Mouse (Mus musculus): ENCODE measurements around the gene Lnx2. TPM values are rescaled to one million over a fixed set of nuclear protein-coding genes. Genes with fewer than 3 reads are reported as not detected.

Lnx2 gene
- total RNA-seq, 2 experiments from 2014 or later = 6.8 to 10.4 TPM

DNA sequence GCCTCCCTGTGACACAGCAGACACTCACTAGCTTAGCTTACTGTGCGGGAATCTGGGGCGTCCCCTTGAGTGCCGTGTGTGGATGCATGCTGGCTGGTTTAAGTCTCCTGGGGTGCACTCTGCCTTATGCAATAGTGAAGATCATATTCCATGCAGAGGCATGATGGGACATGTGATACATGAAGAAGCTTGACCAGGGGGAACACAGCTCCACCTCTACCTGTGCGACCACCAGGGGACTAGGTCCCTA, 24.2 kb downstream of the Lnx2 start:
- no peak for ATAC-seq (ENCODE audit: poor library complexity, severe bottlenecking)

DNA sequence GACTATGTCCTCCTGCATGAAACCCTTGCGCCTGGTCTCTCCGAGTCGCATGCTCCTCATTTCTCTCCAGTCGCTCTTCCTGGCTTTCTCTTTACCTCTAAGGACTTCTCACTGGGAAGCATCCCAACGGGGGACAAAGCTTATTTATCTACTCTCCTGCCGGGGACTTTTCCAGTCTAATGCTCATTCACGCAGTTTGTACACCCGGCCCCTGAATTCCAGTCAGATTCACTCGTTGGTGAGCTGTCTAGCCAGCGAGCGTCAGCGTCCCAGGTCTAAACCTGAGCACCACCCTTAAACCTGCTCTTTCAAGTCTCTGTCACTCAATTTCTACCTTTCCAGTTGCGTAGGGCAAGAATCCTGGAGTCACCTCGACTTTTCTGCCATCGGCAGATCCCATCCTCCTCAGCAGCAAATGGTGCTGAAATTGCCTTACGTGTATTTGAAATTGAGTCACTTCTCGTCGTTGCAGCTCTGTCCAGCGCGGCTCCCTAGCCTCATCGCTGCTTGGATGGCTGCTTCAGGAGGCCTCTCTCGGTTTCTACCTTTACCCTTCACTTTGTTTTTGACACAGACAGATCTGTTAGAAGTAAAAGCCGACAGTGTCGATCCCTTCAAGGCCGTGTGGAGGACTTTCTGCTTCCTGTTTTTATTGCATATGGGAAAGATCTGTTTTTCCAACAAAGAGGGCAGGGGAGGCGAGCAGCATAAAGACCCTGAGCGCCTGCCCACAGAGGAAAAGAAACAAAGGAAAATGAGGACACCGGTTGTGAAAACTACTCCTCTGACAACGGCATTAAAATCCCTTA, 24.7 kb downstream of the Lnx2 start:
- no peak for ATAC-seq (ENCODE audit: poor library complexity, severe bottlenecking)

DNA sequence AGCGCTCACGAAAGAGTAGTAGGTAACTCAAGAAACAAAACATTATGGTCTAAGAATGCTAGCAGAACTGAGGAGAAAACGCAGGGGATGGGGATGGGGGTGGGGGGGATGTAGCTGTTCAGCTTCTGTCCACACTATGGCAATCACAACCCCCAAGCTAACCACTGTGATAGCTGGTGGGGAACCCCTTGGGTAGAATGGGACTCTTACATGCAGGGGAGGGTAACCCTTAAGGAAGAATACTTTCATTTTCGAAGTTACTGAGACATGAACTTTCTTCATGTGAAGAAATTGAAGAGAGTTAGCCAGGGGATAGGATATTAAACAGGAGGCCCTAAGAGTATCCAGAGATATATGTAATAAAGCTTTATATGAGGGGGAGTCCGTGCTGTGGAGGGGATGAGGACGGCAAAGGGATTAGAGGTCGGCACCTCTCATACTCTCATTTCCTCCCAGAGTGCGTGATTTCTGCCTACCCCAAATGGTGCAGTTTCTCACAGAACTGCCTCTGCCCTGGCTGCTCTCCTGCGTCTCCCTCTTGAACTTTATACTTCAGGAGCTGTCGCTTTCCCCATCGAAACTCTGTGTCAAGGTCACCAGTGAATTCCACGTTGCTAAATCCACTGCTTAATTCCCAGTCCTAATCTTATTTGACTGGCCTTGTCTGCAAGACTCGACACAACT, 25.4 kb downstream of the Lnx2 start:
- peak; percentile 46 for ATAC-seq (ENCODE audit: poor library complexity, severe bottlenecking)

DNA sequence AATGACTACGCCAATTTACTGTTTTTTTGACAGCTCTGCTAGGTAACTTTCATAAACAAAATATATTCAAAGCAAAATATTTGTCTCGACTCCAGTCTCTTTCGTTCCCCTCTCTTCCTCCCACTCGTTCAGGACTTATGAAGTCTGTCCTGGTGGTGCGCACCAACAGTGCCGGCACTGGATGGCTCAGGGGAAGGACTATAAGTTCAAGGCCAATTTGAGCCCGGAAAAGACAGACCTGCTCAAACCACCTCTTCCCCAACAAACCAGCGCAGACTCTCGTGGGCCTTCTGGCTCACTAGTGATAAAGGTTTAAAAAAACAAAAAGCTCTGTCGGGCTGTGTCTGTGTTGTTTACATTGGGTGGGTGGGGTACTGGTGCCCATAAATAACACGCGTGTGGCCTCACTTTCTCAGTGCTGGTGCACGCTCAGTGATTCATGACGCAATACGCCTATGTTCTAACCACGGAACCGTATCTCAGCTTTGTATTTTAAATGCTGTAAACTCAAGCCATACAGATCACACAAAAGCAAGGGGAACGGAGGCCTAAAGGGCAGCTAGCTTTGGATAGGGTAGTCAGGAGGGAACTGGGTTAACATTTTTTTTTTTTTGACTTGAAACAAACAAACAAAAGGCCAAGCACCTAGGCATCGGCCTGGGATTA, 26.7 kb downstream of the Lnx2 start:
- ATAC-seq (ENCODE audit: poor library complexity, severe bottlenecking) = peak; percentile 12; the same call in 1 of the 2 replicates

DNA sequence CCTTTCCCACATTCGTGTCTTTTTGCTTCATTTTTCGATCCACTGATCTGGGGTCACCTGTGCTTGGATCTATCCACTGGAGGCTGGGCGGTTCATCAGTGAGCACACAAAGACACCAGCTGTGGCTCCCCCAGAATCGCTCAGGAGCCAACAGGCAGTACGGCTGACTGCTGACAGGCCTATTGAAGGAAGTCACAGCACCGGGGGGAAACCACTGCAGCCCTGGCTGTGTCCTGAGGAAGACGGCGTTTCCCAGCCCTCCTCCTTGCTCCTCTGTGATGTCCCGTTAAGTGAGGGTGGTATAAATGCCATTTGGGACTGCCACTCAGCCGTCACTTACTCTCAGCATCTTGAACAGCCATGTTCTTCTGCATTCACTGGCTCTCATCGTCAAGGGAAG, 30.5 kb downstream of the Lnx2 start:
- ATAC-seq (ENCODE audit: poor library complexity, severe bottlenecking) = no peak

DNA sequence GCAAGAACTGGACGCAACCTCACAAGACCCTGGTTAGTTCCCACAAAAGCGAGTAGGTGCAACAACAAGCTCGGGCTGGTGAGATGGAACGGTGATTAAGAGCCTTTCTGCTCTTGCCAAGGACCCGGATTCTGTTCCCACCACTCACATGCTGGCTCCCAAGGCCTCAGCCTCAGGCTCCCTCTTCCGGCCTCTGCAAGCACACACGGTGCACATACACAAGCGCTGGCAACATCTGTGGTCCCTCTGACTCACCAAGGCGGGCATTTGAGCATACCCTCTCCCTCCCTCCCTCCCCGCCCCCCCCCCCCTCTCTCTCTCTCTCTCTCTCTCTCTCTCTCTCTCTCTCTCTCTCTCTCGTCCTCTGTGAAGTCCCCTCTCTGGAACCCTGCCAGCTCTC, 31.1 kb downstream of the Lnx2 start:
- no peak for ATAC-seq (ENCODE audit: poor library complexity, severe bottlenecking)

DNA sequence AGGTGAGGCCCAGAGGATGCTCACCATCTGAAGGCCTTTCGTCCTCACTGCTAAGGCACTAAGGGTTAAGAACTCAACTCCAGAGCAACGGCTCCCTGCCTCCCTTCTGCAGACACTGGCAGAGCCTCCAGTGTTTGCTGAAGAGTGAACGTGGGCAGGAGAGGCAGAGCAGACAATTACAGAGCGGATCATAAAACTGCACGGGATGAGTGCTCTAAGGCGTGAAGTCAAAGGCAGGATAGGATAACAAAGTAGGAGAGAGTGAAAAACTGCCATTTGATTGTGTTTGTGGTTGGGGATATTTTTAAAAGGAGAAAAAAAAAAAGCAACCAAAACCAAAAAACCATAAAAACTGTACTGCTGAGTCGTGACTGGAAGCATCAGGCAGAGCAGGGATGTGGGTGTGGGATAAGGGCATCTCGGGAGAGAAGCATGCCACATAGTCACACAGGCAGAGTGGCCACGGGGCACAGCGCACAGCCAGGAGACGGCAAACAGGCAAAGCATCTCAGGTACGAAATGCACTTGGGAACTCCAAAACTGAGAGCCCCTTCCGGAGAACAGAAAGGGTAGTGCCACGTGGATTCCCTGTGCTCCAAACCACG, 33.0 kb downstream of the Lnx2 start:
- no peak for ATAC-seq (ENCODE audit: poor library complexity, severe bottlenecking)

DNA sequence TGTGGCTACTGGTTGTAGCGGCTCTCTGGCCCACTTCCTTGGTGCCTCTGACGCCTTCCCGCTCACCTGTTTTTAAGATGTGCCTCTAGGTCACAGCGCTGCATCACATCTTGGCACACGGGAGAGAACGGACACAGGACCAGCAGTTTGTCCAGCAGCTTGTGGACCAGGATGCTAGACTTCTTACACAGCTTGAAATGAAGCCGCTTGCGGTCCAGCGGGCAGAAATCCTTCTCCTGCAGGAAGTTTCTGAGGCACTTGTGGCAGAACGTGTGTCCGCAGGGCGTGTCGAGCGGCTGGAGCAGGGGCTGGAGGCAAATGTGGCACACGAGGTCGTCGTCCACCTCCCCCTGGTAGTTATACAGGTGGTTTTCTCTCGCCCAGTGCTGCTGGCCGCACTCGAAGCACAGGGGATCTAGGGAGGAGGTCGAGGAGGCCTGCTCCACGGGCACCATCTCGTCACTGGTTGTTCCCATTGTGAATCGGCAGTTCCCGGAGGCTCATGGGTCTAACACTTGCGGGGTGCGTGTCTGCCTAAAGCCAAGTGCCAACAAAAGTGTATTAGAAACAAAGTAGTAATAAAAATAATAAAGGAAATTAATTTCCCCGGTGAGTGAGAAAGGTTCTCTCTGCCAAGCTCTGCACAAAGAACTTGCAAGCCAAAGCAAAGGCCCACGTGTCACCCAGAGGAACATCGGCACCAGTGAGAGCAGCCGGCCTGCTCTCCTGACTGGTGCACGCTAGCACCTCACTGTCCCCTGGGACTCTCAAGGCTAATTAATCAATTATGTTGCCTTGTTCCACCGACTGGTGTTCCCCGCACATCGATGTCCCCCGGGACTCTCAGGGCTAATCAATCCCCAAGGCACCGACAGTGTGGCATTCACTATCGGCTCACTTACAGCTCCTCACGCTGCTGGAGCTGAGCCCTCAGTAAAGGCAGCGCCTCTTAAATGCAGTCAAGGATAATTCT, 34.1 kb downstream of the Lnx2 start:
- ATAC-seq (ENCODE audit: poor library complexity, severe bottlenecking) = no peak

DNA sequence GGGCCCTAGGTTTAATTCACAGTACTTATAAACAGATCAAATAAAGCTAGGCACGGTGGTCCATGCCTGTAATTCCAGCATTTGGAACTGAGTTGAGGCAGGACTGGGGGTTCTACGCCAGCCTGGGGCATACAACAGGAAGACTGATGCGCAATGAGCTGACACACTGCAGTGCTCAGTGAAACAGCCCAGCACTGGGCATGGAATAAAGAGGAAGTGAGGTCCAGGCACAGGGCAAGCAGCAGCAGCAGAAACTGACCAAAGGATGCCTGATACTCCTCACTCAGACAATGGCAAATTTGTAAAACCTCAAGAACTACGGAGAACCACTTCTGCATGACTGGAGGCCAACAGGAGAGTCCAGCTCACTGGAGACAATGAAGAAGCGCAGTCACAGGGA, 37.0 kb downstream of the Lnx2 start:
- ATAC-seq (ENCODE audit: poor library complexity, severe bottlenecking) = peak; percentile 56; the same call in 1 of the 2 replicates

DNA sequence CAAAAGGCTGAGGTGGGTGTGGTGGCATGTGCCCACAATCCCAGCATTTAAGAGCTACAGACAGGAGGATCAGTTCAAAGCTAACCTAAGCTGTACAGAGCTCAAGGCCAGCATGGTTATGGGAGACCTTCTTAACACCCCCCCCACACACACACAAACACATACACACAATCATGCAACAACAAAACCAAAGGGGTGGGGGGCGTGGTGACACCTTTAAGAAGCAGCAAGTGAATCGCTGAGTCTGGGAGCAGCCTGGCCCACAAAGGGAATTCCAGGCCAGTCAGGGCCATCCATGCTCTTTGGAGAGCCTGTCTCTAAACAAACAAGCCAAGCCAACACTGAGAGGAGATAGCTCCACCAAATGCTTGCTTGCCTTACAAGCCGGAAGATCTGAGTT, 38.8 kb downstream of the Lnx2 start:
- no peak for ATAC-seq (ENCODE audit: poor library complexity, severe bottlenecking)

DNA sequence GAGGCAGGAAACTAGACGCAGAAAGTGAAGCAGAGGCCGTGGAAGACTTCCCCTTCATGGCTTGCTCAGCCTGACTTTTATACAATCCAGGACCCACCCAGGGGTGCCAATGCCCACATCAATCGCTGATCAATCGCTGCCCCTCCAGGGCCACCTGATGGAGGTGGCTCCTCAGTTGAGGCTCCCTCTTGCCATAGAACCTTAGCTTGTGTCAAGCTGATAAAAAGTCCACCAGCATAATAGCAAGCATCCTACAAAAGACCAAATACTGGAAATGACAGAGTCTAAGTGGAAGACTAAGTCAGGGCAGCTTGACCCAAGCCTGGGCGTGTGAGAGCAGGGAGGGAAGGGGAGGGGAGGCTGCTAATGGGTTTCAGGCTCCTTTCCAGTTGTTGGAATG, 39.7 kb downstream of the Lnx2 start:
- no peak for ATAC-seq (ENCODE audit: poor library complexity, severe bottlenecking)

DNA sequence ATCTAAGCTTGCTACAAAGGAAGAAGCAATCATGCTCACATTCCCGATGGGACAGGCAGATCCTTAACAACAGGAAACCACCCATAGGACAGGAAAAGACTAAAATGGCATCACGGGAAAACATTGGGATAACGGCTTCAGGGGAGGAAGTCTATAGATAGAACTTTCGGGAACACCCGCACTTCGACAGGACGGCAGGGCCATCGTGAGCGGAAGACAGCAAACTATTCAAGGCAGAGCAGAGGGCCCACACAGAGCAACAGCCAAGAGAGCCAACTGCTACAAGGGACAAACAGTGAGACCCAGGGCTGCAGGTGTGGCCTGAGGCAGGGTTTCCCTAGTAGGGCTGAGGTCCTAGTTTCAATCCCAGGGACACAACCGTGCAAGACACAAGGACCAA, 40.4 kb downstream of the Lnx2 start:
- no peak for ATAC-seq (ENCODE audit: poor library complexity, severe bottlenecking)

DNA sequence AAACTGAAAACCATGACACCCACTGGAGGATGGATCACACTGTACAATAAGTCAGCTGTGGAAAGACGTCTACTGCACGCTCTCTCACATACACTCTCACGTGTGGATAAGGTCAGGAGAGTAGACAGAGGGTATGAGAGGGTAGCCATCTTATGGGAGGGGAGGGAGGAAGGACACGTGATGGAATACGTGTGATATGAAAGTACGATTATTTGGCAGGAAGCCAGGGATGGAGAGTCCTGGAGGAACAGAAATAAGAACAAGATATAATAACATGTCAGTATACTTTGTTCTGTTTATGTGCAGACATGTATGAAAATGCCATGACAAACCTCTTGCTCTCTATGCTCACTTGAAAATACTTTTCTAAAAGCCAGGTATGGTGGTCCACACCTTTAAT, 41.1 kb downstream of the Lnx2 start:
- no peak for ATAC-seq (ENCODE audit: poor library complexity, severe bottlenecking)

DNA sequence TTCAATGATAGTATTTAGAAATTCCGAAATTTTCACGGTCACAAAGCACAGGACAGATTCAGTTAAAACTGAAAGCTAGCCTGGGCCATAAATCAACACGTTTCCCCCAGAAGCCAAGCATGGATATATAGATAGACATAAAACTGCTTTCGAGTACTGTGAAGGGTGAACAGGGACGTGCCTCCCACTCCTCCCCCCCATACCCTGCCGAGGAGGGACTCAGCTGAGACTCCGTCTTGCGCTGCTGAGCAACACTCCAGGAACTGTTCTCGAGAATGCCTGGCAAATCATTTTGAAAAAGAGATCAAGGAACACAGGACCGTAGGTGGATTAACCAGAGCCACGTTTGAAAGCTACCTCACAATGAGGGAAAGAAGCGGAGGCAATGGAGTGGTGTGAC, 42.1 kb downstream of the Lnx2 start:
- no peak for ATAC-seq (ENCODE audit: poor library complexity, severe bottlenecking)

DNA sequence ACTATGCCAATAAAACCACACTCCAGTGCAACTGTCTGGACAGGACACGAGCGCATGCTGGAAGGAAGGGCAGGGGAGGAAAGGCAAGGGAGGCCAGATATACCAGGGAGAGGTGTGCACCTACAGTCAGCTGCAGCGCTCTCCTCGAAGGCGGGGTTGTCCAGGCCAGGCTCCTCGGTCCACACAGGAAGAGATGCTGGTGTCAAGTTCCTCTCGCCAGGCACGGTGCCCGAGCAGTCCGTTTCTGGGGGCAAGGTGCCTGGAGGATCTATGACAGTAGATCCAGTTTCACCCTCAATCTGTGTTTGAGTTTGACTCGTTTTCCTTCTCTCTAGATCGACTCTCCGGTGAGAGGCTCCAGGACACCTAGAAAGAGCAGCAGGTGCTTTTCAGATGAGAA, 43.2 kb downstream of the Lnx2 start:
- no peak for ATAC-seq (ENCODE audit: poor library complexity, severe bottlenecking)

DNA sequence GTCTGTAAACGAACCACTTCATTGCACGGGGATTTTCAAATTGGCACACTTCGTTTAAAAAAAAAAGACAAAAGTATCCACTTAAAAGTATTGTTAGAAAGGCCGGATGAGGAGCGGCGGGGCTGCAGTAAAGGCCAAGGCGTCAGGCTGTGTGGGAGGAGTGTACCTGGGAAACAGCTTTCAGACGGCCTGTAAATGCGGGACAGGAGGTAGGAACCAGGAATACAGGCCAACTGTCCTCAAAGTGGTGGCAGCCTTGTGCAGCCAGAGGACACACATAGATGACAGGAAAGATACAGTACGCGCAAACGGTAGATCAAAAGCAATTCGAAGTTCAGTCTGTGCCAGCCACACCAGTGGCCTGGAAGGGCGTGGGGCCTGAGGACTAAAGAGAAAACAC, 45.1 kb downstream of the Lnx2 start:
- no peak for ATAC-seq (ENCODE audit: poor library complexity, severe bottlenecking)

DNA sequence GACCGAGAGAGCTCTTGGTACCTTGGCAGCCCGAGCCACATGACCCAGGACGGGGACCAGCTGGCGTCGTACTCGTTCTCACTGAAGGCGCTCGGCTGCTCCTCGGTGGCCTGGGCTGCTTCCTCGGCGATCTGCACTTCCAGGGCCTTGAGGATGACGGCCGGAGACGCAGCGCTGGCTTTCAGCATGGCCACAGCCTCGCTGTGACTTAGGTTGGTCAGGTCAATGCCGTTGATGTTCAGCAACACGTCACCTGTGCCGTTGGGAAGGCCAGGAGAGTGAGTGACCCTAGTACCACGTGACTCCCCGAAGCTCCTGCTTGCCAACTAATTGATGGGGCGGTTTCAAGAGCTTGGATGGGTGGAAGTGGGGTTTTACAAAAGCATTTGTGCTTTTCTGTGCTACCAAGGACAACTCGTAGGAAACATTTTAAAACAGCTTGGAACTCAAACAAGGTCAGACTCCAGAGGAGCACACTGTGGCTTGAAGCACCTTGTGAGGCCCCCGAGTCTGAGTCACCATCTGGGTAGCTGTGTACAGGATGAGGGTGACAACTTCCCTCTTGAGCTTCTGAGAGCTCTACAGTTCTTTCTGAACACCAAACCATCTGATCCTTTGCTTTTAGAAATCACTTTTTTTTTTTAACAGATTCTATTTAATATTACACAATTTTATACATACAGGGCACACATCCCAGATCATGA, 51.9 kb downstream of the Lnx2 start:
- no peak for ATAC-seq (ENCODE audit: poor library complexity, severe bottlenecking)

DNA sequence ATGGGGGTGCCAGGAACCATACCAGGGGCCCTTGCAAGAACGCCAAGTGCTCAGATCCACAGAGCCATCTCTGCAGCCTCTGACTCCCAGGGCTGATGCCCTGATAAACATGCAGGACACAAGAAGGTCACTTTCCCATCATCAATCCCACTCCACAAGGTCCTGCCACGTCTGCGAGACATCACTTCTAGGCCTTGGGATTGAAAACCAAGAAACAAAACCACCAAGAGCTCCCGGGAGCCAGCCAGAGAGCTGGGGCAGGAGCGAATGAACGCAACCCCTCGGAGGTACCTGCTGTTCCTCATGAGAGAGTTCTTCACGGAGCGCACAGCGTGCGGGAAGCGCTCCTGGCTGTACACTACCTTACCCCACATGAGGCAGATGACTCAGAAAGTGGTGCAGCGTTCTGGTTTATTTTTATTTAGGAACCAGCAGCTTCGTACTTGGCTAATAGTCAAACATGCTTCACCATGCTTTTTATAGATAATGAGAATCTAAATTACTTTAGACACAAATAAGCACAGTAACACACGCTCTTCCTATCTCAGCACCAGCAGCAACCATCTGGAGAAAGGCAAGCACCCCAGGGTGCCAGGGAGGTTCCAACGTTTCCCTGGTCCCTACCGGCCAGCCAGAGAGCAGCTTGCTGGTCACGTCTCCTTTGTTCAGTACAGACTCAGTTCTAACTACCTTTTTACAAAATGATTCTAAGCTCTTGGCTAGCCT, 53.0 kb downstream of the Lnx2 start:
- no peak for ATAC-seq (ENCODE audit: poor library complexity, severe bottlenecking)

DNA sequence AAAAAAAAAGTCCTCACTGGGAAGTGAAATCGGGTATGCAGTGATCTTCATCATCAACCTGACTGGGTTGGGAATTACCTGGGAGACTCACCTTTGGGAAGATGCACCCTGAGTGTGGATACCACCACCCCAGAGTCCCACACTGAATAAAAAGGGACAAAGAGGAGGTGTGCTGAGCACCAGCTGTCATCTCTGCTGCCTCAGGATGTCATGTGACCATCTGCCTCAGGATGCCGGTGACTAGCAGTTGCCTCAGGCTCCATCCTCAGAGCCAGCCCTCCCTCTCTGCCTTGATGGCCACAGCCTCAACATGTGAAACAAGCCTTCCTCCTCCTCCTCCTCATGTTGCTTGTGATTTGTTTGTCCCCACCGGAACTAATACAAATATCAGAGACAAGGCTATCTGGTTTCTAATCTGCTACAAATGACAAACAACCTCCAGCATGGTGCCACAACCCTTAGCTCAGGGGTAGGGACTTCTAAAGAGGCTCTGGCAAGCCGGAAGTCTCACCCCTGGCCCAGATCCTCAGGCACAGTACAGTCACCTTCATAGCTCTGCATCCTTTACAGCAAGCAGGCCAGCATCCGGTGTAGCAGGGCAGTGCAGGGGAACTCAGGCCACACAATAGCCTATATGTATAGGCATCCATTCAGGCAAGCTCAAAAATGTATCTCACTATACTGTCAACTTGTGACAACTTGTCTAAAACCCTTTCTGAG, 54.7 kb downstream of the Lnx2 start:
- no peak for ATAC-seq (ENCODE audit: poor library complexity, severe bottlenecking)
